Mouse (Mus musculus): ENCODE measurements around the gene Ddost.

- TF ChIP-seq CTCF (IDR thresholded peaks at IDR 0.05; ENCODE audit: low read depth, low read length) (no peak), POLR2A (IDR thresholded peaks at IDR 0.05; ENCODE audit: insufficient read depth, low read length) (no peak)
Observed at GRCm38 (mm10) chr4:138343341-138343837, 38.9 kb downstream of the Ddost start.
